Mouse (Mus musculus) spleen, adult 18-20 months (tissue): ENCODE data around the gene Tdrd3.

ENCODE experiments used
- DNase-seq, 2 experiments: peaks; one replicate each; pipeline ENCODE4 v3.0.0; 2022; ENCODE audit warnings: mixed read lengths in 2 of 2

Gene Tdrd3

GRCm38 (mm10) chr14:87567626-87568446 is 151.4 kb downstream of the Tdrd3 start:
- no peak for DNase-seq

- DNase-seq: no peak
Measured at GRCm38 (mm10) chr14:87568447-87568908, 152.0 kb downstream of the Tdrd3 start.

- DNase-seq: no peak
Measured at GRCm38 (mm10) chr14:87569471-87569870, 153.0 kb downstream of the Tdrd3 start.

GRCm38 (mm10) chr14:87572453-87572852 is 156.0 kb downstream of the Tdrd3 start:
- DNase-seq: no peak

- no peak for DNase-seq
Measured at GRCm38 (mm10) chr14:87582610-87583009, 166.2 kb downstream of the Tdrd3 start.
